Mouse (Mus musculus) adrenal gland, postnatal 25 days (tissue): ENCODE results near the gene Wnk1. TPM values are rescaled to one million over a fixed set of nuclear protein-coding genes. Genes with fewer than 3 reads are reported as not detected.
A peak's percentile ranks its signal among the peaks of the same experiment; 100 is the strongest.

ENCODE experiments used
- DNase-seq: peaks from one replicate; pipeline ENCODE4 v3.0.0; 2021; ENCODE audit warnings: mixed read lengths
- total RNA-seq: library from RNA; stranded (reverse); gene quantifications from 2 replicates; pipeline ENCODE4 v1.2.3, GENCODE M21; 2021

Wnk1 gene
- total RNA-seq, 1 experiment from 2014 or later, result 201 TPM

- DNase-seq, result no peak
These were observed 2.0 kb upstream of the Wnk1 start for GRCm38 (mm10) chr6:120040557-120040857.

GRCm38 (mm10) chr6:120039668-120040556, 1.4 kb upstream of the Wnk1 start:
- peak; percentile 61 for DNase-seq

DNA sequence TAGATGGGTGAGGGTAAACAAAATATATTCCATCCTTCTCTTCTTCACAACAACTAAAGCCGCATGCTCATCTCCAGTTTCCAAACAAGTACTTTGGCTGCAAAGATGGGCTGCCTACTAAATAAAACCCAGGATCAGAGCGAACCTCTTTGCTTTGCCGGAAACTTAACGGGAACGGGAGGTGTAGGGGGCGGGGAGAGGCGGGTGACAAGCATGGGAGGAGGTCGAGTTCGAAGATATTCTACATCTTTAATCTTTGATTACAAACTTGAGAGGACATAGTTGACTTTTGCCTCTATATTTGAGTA, 738 bp upstream of the Wnk1 start:
- DNase-seq, result peak; percentile 31

GRCm38 (mm10) chr6:120037636-120038365, 671 bp downstream of the Wnk1 start:
- peak; percentile 84 for DNase-seq

DNA sequence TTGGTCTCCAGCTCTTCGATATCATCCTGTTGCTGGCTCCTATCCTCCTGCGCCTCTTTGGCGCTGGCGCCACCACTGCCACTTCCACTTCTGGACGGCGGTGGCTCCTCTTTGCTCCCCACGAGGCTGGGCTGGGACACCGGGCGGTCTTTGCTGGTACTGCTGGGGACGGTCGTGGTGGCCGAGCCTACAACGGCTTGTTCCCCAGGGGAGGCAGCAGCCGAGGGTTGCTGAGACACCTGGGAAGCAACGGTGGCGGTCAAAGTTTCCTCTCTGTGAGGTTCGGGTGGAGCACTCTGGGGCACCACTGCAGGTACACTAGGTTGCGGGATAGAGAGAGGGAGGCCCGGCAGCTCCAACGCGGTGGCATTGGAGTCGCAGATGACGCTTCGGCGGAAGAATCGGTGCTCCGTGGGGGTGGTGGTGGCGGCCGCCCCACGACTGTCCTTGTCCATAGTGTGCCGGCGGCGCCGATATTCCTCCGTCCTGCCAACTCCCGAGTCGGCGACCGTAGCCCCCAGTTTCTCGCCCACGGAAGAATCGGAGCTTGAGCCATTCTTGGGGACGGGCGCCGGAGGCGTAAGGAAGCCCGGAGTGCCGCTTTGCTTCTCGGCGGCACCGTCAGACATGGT, 1.4 kb downstream of the Wnk1 start:
- peak; percentile 72 for DNase-seq

- no peak for DNase-seq
These were observed 13.9 kb downstream of the Wnk1 start for GRCm38 (mm10) chr6:120024577-120024976.

DNA sequence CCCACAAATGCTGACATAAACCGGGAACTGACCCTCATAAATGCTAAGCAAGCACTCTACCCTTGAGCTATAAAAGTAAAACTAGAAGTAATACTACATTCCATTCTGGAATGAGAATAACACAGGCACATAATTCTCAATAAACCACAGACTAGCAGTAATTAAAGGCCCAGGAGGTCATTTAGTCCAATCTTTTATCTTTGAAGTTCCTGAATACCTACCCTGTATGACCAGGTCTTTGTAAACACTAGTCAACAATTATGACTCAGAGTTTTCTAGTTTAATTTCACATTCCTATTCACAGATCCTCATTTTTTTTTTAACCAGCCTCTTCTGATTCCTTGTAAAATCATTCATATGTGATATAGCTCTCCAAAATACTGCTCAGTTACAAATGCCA, 14.7 kb downstream of the Wnk1 start:
- DNase-seq, result no peak

DNA sequence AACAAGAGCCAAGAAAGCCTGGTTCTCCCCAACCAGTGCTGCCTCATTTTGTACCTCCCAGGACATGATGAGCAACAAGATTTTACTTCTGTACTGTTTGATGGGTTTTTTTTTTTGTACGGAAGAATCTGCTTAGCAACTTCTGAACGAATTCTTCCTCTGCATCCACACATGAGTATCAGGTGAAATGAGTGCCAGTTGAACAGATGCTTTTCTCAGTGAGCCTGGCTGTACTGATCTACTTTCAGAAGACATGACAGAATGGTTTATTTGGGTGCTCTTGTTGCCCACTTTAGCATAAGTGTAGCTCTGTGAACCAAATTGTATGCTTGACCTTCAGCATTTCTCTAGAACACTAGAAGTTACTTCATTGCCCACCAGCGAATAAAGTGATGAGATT, 16.4 kb downstream of the Wnk1 start:
- DNase-seq, result no peak

DNA sequence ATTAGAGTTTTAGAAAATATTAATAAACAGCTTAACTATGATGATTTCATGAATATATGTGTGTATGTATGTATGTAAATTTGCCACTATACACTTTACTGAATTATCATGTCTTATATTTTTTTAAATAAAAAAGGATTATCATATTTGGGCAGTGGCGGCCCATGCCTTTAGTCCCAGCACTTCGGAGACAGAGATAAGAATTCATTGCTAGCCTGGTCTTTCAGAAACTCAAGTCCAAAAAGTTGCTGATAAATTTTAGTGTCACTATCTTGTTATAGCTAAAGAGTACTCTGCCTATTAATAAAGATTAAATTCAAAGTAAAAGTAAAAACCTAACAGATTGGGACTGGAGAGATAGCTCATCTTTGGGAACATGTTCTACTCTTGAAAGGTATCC, 18.8 kb downstream of the Wnk1 start:
- no peak for DNase-seq

- no peak for DNase-seq
These were observed 25.3 kb downstream of the Wnk1 start for GRCm38 (mm10) chr6:120013125-120013524.

- DNase-seq, result no peak
These were observed 27.0 kb downstream of the Wnk1 start for GRCm38 (mm10) chr6:120011440-120011839.

DNA sequence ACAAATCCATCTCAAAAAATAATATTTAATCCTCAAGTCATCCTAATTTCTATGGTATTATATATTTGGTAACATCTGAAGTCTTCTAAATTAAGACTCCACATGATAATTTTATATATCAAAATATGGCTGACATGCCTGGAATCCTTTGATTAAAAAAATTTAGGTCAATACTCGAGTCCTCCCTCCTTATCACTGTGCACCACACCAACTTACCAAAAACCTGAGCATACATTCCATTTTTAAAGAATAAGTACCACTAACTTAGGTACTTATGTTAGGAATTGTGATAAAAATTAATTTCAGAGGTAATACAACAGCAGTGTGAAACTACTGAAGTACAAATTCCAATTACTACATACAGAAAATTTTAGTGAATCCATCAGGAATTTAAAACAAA, 27.5 kb downstream of the Wnk1 start:
- no peak for DNase-seq

- no peak for DNase-seq
These were observed 27.9 kb downstream of the Wnk1 start for GRCm38 (mm10) chr6:120010535-120010934.

- DNase-seq, result no peak
These were observed 36.8 kb downstream of the Wnk1 start for GRCm38 (mm10) chr6:120001718-120002117.

DNA sequence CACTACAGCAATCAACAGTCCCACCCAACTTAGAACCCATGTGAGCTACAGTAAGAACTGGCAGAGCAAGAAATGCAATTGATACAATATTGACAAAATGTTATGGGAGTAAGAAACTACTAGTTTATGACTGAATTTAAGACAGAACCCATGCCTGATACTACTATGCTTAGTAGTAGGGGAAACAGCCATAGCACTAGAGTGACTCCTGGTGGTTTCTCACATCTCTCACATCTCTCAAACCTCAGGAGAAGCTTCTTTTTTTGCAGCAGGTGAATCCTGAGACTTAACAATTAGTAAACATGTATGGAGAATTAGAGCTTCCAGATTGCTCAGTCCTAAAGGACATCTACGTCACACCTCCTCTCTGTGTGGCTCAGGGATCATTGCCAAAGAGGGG, 42.0 kb downstream of the Wnk1 start:
- DNase-seq, result no peak

DNA sequence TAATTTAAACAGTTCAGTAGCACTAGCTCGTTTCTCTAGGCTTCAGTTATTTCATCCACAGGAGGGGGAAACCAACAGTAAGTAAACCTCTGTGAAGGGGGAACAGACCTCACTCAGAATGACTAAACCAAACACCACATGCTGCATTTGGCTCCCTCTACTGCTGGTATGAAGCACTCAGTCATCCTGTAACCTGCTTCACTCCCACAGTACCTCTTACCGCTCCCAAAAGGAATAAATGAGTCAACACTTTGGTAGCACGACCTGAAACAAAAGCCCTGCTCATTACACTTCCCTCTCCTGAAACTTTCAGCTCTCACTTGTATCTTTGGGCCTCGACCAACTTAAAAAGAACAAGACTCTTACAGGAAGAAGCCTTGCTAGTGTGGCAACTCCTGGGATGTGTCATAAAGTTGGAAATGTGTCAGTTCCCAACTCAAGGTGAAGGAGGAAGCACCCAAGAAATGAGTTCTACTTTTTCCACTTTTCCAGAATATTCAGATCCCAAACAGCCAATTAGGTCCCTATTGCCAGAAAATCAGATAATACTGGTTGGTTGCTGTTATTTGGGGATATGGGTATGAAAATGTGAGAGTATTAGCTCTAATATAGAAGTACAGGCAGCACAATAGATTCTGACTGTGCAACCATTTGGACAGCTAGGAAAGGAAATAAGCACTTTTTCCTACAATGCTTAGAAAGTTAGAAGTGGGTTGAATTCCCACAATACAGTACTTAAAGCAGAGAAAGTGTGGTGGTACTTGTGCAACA, 114.1 kb downstream of the Wnk1 start:
- no peak for DNase-seq

DNA sequence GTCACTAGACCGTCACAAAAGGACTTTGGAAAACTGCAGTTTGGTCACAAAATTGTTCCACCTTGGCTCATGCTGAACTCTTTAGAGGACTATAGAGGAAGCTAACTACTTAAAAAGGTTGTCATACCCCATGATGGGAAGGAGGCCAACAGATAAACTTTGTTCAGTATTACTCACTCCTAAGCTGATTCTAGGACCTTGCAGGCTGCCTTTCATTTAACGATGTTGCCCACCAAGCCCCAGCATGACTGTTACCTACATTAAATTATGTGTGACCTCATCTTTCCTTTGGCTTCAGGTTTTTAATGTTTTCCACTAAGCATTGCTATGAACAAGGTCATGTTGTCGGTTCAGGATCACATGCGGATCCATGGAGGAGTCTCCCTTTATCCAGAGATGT, 115.9 kb downstream of the Wnk1 start:
- no peak for DNase-seq

GRCm38 (mm10) chr6:119922136-119922535, 116.3 kb downstream of the Wnk1 start:
- no peak for DNase-seq

DNA sequence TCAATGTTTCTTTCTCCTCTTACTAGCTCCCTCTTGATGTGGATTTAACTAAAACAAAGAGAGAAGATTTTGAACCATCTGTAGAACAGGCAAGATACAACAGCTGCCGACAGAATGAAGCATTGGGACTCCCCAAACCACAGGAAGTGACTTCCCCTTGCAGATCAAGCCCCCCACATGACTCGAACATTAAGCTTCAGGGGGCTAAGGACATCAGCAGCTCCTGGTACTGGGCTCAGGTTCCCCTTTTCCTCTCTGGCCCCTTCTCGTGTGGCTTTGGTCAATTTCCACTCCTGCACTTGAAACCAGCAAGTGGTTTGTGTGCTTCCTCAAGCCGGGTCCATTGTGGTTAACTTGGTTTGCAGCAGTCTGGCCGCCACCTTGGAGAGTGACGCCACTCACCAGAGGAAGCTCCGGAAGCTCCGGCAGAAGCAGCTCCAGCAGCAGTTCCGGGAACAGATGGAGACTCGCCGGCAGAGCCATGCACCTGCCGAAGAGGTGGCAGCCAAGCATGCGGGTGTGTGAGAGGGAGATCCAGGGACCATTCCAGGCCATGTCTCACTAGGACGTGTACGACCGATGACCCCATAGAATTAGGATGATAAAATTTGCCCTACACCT, 119.8 kb downstream of the Wnk1 start:
- DNase-seq, result no peak

DNA sequence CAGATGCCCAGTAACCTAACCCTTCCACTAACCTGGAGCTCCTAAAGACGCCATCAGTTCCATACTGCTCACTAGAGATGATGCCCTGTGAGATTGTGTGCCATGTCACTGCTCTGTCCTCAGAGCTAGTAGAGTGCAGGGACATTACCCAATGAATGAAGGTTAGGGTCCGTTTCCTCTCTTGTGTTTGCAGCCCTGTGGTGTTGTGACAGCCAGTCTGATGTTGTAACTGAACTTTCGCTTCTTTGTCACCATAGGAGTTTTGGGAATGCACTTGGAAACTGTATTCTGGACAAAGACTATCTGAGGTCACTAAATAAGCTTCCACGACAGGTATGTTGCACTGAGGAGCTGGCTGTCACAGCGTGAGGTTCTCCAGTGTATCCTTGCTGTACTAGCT, 122.8 kb downstream of the Wnk1 start:
- DNase-seq, result no peak

DNA sequence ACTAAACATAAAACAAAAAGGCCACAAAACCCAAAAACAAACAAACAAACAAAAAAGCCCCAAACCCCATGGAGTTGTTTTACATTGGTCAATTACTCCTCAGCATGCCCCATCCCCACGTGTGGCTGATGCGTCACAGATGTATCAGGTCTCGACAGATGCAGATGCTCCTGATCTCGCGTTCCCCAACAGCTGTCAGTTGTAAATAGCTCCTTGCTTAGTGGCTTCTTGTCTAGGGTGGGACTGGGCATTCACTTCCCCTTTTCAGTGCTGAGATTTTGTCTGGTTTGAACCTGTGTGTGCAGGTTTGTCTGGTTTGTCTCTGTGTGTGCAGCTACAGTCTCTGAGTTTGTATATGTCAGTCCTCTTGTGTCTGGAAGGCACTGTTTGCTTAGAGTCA, 126.4 kb downstream of the Wnk1 start:
- no peak for DNase-seq

DNA sequence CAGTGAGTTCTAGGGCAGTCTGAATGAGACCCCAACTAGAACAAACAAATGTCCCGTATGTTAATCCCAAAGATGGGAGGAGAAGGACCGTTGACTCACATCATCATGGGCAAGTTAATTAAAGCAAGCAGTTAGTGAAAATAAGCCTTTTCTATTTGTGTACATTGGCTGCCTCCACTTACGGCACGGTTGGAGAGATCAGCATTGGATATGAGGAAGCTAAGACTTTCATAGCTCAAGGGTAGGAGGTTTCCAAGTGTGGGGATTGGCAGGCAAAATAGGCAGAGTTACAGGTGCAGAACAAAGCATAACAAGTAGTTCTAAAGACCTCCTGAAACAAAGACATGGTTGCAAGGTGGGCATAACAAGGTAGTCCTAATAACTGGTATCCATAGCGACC, 133.0 kb downstream of the Wnk1 start:
- DNase-seq, result no peak
